Mouse (Mus musculus) left cerebral cortex, postnatal 10 days (tissue): ENCODE results near the gene Gpr87. TPM values are rescaled to one million over a fixed set of nuclear protein-coding genes. Genes with fewer than 3 reads are reported as not detected.

Experiments used
- DNase-seq, 2 experiments: peaks; one replicate each; pipeline ENCODE4 v3.0.0; 2021 to 2022; ENCODE audit warnings: low spot score in 2 of 2, mixed read lengths in 1 of 2; ENCODE audit errors: extremely low spot score in 1 of 2
- intact Hi-C: fragments of 180-260 bp; cut with DNase I; formaldehyde crosslinking; loops from one replicate; pipeline ENCODE4 v1.15.1; 2025
- total RNA-seq, 2 experiments: library from RNA; stranded (reverse); gene quantifications; 2 replicates each; pipeline ENCODE4 v1.2.3; 2021

The Gpr87 gene
- total RNA-seq = not detected

- intact Hi-C loops = no loop called here
- DNase-seq = no peak
Observed at GRCm38 (mm10) chr3:59194938-59195337, at the start of gene Gpr87. Gpr87 (minus strand) TSS chr3:59195104.

DNA sequence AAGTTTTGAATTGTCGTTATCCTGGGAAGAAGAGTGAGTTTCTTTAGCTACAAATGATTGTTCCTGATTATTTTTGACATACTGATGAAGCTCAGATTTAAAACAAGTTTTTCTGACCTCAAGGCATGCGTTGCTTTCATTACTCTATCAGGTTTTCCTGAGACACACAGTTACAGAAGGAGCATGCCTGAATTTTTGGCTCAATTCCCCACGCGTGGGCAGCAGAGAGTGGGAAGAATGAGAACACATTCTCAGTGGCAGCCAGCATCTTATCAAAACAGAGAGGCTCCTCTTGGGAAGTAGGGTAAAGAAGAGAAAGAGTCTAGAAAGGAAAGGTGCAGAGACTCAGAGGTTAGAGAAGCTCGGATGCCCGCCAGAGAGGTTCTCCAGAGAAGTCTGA is 48.5 kb upstream of the Gpr87 start:
- intact Hi-C loops = no loop called here
- peak; percentile 56 to 76 for DNase-seq

- intact Hi-C loops = no loop called here
- no peak for DNase-seq
Observed at GRCm38 (mm10) chr3:59234878-59235277, 40.0 kb upstream of the Gpr87 start.

- intact Hi-C loops = no loop called here
- no peak for DNase-seq
Observed at GRCm38 (mm10) chr3:59230912-59231311, 36.0 kb upstream of the Gpr87 start.

DNA sequence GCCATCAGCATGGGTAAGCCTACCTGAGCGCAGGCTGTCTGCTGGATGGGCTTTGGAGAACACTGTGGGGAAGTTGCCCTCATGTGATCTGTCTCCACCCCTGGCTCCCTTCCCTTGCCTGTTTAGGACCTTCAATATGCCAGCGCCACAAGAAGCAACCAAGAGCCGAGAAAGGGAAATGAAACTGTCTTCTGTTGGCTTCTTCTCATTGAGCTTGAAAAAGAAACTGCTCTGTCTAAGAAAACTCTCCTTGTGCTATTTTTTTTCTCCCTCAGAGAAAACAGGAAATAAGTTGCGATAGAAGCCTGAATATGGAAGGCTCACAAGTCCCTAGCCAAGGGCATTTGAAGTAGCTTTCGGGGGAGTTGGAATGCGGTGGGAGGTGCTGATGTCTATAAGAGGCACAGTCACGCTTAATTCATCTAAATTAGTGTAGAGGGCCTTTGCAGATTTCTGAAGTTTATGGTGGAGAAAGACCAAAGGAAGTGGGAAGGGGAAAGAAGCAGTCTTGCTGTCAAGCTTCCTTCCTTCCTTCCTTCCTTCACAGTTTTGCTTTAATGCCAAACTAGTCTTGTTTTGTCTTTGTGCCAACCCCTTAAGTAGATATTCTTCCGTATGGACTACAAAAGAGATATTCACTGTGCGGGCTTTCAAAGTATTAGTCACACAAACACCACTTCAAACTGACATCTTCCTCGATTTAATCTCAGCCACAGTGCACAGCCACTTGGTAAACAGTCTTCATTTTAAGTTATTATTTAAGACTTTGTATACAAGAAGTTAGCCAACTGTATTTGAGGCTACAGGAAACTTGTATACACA is 34.0 kb upstream of the Gpr87 start:
- peak in 1 of 2 experiments; percentile 41 for DNase-seq
- intact Hi-C loops = no loop called here

DNA sequence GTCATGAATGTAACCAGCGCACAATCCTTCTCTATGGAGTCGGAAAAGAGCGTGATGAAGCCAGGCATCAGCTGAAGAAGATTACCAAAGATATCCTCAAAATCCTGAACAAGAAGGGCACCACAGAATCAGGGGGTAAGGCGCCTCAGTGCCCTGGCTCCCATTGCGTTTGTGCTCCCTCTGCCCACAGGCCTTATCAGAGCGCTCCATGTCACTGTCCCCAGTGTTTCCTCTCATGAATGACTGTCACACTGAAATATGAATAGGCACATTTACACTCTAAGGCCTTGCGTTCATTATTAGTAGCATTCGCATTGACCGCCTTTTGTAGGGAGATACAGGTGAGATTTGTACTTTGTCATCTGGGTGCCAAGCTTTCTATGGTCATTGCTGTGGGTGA is 32.8 kb upstream of the Gpr87 start:
- intact Hi-C loops = no loop called here

GRCm38 (mm10) chr3:59225411-59225810 is 30.5 kb upstream of the Gpr87 start:
- intact Hi-C loops = no loop called here
- DNase-seq = no peak

More for the DNA sequence above, 32.8 kb upstream of the Gpr87 start:
- no peak for DNase-seq

DNA sequence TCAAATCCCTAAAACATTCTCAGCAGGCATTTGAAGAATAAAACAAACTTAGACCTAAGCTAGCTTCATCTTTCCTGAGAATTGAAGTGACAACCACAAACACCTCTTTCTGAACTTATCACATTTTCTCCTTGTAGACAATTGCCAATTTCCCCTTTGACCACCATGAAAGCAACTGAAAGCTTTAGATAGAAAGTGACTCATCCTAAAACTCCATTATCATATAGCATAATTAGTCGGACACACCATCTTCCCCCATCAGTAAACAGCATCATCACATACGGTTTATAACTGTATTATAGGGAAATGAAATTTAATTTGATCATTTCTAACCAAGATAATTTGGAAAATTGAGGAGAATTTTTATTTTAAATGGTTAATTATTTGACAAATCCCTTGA is 27.4 kb upstream of the Gpr87 start:
- intact Hi-C loops = no loop called here
- DNase-seq = no peak

GRCm38 (mm10) chr3:59219326-59219725 is 24.4 kb upstream of the Gpr87 start:
- intact Hi-C loops = no loop called here
- no peak for DNase-seq

DNA sequence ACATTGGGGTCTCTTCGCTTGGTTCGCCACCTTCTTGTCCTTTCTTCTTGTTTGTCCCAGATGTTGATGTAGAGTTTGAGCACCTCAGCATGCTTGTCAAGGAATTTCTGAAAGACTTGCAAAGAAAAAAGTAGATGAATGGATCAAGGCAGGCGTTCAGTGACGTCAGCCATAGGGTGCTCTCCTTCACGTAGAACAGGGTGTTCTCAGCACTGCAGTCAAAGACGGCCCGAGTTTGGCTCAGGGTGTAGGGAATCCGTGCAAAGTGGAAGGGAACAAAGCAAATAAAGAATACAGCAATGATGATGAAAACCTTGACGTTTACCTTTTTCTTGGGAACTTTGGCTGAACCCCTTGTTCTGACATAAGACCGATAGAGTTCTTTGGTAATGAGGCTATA is 22.3 kb upstream of the Gpr87 start:
- no peak for DNase-seq
- intact Hi-C loops = no loop called here

- intact Hi-C loops = no loop called here
- no peak for DNase-seq
Observed at GRCm38 (mm10) chr3:59212404-59212803, 17.5 kb upstream of the Gpr87 start.

- DNase-seq = no peak
- intact Hi-C loops = no loop called here
Observed at GRCm38 (mm10) chr3:59211784-59212183, 16.9 kb upstream of the Gpr87 start.

GRCm38 (mm10) chr3:59210727-59211126 is 15.8 kb upstream of the Gpr87 start, which contains the start of gene P2ry13:
P2ry13 (minus strand) TSS chr3:59210882.
- intact Hi-C loops = no loop called here

GRCm38 (mm10) chr3:59210089-59210488 is 15.2 kb upstream of the Gpr87 start:
- intact Hi-C loops = no loop called here
- no peak for DNase-seq

More at GRCm38 (mm10) chr3:59210727-59211126, 15.8 kb upstream of the Gpr87 start, which contains the start of gene P2ry13:
- DNase-seq = no peak

DNA sequence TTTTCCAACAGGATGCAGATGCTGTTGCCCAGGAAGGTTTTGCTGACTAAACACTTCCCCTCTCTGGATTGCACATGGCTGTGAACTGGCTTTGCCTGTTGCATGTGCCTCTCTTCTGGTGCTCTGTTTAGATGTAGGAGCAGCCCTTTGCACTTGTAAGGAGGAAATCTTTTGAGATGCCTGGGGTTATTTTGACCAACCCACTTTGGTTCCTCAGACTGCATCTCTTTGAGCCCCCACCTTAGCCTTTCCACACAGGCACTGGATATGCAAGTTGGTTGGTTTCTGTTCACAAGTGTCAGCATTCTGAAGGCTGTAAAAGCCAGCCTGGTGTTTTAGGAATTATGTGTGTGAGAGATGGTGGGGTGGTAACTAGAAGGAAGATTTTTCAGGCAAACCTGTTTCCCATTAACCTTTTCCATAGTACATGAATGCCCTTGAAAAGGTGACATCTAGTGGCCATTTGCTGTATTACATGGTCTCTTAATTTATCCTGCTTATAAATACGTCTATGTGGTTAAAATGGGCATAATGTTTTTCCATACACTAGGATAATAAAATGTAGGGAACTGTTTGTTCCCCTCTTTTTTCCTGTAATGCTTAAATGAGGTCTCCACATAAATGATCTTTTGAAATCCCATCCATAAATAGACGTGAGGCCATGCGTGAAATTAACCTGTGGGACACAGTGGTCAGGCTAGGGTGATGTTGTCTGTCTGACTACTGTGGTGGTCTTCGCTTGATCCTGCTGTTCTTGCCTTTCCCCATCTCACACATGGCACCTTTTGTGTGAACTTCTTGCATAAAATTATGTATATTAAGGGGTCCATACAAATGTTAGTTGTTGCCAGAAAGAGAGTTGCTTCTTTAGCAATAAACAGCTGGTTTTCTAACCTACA is 14.0 kb upstream of the Gpr87 start:
- peak in 1 of 2 experiments; percentile 66 for DNase-seq

DNA sequence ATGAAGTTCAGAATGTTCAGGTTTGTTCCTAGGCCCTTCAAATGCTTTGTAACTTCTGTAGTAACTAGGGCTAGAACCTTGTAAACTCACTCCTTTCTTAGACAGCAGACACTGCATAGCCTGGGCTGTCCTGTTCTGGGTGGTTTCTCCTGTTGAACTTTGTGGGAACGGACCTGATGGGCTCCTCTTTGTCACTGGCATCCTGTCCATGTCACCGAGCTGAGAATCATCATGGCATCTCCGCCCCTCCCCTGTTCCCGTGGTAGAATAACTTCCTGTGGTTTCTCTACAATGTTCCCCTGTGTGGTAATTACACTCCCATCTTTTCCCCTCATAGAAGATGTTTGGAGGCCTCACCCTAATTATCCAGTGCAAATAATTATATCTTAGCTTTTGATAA is 11.0 kb upstream of the Gpr87 start:
- intact Hi-C loops = loop anchor here (5.0 kb wide), 1 partner anchor 84 kb away; no protein-coding TSS in a partner anchor
- no peak for DNase-seq

More for the DNA sequence above, 14.0 kb upstream of the Gpr87 start:
- intact Hi-C loops = loop anchor here (5.0 kb wide), 1 partner anchor 87 kb away; no protein-coding TSS in a partner anchor

GRCm38 (mm10) chr3:59204719-59205503 is 10.0 kb upstream of the Gpr87 start:
- no peak for DNase-seq
- intact Hi-C loops = loop anchor here (5.0 kb wide), 1 partner anchor 83 kb away; no protein-coding TSS in a partner anchor

GRCm38 (mm10) chr3:59203802-59204520 is 9.1 kb upstream of the Gpr87 start:
- intact Hi-C loops = no loop called here
- DNase-seq = no peak
